Mouse (Mus musculus) olfactory bulb, adult 2 months (tissue): ENCODE measurements at regions not wholly inside any gene's neighbourhood (a gene's known extent, or its start where the extent isn't known, plus 50 kb on each side); places are given as distances from the start of the nearest gene placed in this dataset.

Experiments used
- H3K27ac ChIP-seq: fragments of 200-500 bp; 2 replicates; pipeline ENCODE4 v1.5.1; 2012; ENCODE audit warnings: low read depth, low read length; ENCODE audit not compliant: insufficient read depth
- H3K4me1 ChIP-seq: fragments of 200-500 bp; 2 replicates; pipeline ENCODE4 v1.6.1; 2012; ENCODE audit warnings: low read length; ENCODE audit not compliant: control insufficient read depth, insufficient read depth
- H3K4me3 ChIP-seq: fragments of 200-500 bp; 2 replicates; pipeline ENCODE4 v1.5.1; 2012; ENCODE audit warnings: mild to moderate bottlenecking, low read depth, low read length, moderate library complexity; ENCODE audit not compliant: insufficient read depth
- CTCF ChIP-seq: fragments of 200-500 bp; IDR thresholded peaks from 2 replicates; pipeline ENCODE4 v1.5.1; 2012; ENCODE audit warnings: low read depth, mild to moderate bottlenecking, low read length, moderate library complexity; ENCODE audit not compliant: insufficient read depth
- POLR2A ChIP-seq: fragments of 200-500 bp; IDR thresholded peaks from 2 replicates; pipeline ENCODE4 v1.6.1; 2012; ENCODE audit warnings: mild to moderate bottlenecking, low read depth, low read length, moderate library complexity; ENCODE audit not compliant: insufficient read depth
- WGBS: fragments of 180-500 bp; shearing (Covaris S2); methylation state at CpG from one replicate; pipeline ENCODE4 v1.1.7; 2018; 5-methylcytosine and 5-hydroxymethylcytosine counted together

DNA sequence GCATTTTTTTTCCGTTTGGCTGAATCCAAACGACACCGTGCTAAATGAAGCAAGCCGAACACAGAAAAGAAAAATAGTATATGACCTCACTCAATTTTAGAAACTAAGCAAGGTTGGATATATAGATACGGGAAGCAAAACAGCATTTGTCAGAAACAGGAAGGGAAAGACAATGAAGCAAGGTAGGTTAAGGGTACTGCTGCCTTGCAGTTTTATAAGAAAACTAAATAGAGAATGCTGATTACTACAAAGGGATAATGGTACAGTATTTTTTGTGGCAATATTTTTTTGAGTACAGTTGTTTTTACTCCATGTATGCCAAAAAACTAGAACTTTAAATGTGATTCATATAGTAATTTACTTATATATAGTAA, 262.5 kb downstream of the Gm4340 start:
- Histone ChIP-seq H3K4me1 (no peaks in the 10 kb centered on the region), H3K4me3 (no peak overlapping the region), H3K27ac (no peak overlapping the region)
- 23% methylated on average over 5 of the region's 5 CpGs for WGBS
- no peak for TF ChIP-seq CTCF
- TF ChIP-seq POLR2A, result no peak

- Histone ChIP-seq H3K4me3 (no peak overlapping the region), H3K27ac (no peak overlapping the region), H3K4me1 (no peaks in the 10 kb centered on the region)
- TF ChIP-seq CTCF, result no peak
- TF ChIP-seq POLR2A, result no peak
- 94% methylated on average over 5 of the region's 5 CpGs for WGBS
These were observed 292.5 kb downstream of the Gm4340 start for GRCm38 (mm10) chr10:104486226-104486944.

DNA sequence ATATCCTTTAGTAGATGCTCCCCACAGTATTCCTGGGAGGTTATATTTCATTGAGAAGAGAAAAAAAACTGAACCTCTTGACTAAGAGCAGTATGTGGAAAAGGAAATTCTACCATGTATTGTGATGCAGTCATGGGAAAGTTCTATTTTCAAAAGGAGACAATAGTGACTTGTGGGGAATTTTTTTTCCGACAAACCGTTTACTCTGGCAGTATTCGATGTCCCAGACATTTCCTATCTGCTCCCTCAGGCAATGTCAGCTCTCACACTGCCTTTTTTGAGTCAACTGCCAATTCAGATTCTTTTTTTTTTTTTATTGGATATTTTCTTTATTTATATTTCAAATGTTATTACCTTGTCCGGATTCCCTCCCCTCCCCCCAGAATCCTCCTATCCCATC, 295.5 kb downstream of the Gm4340 start:
- Histone ChIP-seq H3K4me3 (no peak overlapping the region), H3K27ac (no peak overlapping the region), H3K4me1 (no peaks in the 10 kb centered on the region)
- 74% methylated on average over 4 of the region's 4 CpGs for WGBS
- TF ChIP-seq CTCF (no peak), POLR2A (no peak)

DNA sequence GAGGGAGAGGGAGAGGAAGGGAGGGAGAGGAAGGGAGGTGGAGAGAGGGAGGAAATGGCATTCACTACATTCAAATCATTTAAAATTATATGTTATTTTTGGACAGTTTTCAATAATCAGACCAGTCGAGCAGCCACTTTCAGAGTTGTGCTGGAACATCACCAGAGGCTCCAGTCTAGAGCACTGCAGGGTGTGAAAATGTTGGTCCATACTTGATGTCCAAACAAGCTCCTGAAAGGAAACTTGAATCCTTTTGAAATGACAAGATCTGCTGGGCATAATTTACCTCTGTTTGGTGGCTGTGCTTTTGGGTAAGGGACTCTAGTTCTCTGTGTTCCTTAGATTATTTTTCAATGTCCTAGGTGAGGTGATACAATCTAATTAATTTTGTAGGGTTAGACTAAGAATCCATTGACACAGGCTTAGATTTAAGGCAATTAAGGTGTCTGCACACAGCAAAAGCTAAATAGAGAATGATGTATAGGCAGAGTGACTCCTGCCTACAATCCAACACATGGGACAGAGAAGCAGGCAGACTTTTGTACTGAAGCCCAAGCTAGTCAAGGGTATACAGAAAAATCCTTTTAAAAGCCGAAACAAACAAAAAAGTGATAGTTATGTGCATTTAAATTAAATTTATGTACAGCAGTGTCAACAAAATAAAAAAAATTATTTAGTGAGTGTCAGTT, 297.2 kb downstream of the Gm4340 start:
- WGBS, result 50% methylated on average over 2 of the region's 2 CpGs
- Histone ChIP-seq H3K4me1 (no peaks in the 10 kb centered on the region), H3K4me3 (no peak overlapping the region), H3K27ac (no peak overlapping the region)
- TF ChIP-seq POLR2A (no peak), CTCF (no peak)
